Mouse (Mus musculus) midbrain, postnatal 0 days (tissue): Measurements from ENCODE around the gene Saxo2. TPM values are rescaled to one million over a fixed set of nuclear protein-coding genes. Genes with fewer than 3 reads are reported as not detected.

Experiments used
- ATAC-seq: fragments of 200-750 bp; cut with Nextera tagmentation; 2 replicates; pipeline ENCODE4 v1.8.0; 2017; ENCODE audit warnings: moderate number of reproducible peaks, mild to moderate bottlenecking, moderate TSS enrichment, moderate library complexity; ENCODE audit not compliant: low FRiP score
- DNase-seq: peaks from one replicate; pipeline ENCODE4 v3.0.0-alpha.2; 2015; ENCODE audit warnings: low spot score
- H3K27ac ChIP-seq: fragments of 300-500 bp; sonication (generic); 2 replicates; pipeline ENCODE4 v1.5.1; 2014; ENCODE audit warnings: low read depth, mild to moderate bottlenecking, low read length, mixed read lengths
- H3K27me3 ChIP-seq: fragments of 300-500 bp; sonication (generic); 2 replicates; pipeline ENCODE4 v1.6.1; 2014; ENCODE audit warnings: low read length, control low read depth, mixed read lengths; ENCODE audit not compliant: insufficient read depth
- H3K36me3 ChIP-seq: fragments of 300-500 bp; sonication (generic); 2 replicates; pipeline ENCODE4 v1.6.1; 2014; ENCODE audit warnings: low read length, control low read depth, mixed read lengths; ENCODE audit not compliant: insufficient read depth
- H3K4me1 ChIP-seq: fragments of 300-500 bp; sonication (generic); 2 replicates; pipeline ENCODE4 v1.6.1; 2014; ENCODE audit warnings: mild to moderate bottlenecking, control low read depth, antibody characterized with exemption, low read length, mixed read lengths; ENCODE audit not compliant: insufficient read depth
- H3K4me2 ChIP-seq: fragments of 300-500 bp; sonication (generic); 2 replicates; pipeline ENCODE4 v1.6.1; 2014; ENCODE audit warnings: low read depth, mild to moderate bottlenecking, low read length, mixed read lengths; ENCODE audit not compliant: poor library complexity, severe bottlenecking
- H3K4me3 ChIP-seq: fragments of 300-500 bp; sonication (generic); 2 replicates; pipeline ENCODE4 v1.5.1; 2014; ENCODE audit warnings: low read depth, mild to moderate bottlenecking, low read length, moderate library complexity
- H3K9ac ChIP-seq: fragments of 300-500 bp; sonication (generic); replicated peaks from 2 replicates; pipeline ENCODE4 v1.6.1; 2014; ENCODE audit warnings: mild to moderate bottlenecking, low read length, moderate library complexity, mixed read lengths; ENCODE audit not compliant: poor library complexity, severe bottlenecking
- H3K9me3 ChIP-seq: fragments of 300-500 bp; sonication (generic); 2 replicates; pipeline ENCODE4 v1.6.1; 2016; ENCODE audit warnings: low read length, control low read depth
- CTCF ChIP-seq: IDR thresholded peaks from 2 replicates; pipeline ENCODE4 v1.5.1; 2016; ENCODE audit warnings: antibody characterized with exemption, mild to moderate bottlenecking
- WGBS: fragments of 180-500 bp; shearing (Covaris S2); extraction: QIAGEN DNeasy Blood & Tissue Kit; methylation state at CpG from one replicate; pipeline ENCODE4 v1.1.7; 2014; 5-methylcytosine and 5-hydroxymethylcytosine counted together
- polyA plus RNA-seq: library from polyadenylated mRNA; unstranded; fragments of >200 nt; fragmentation: Nextera tagmentation; extraction: Ambion mirVana; gene quantifications from 2 replicates; pipeline ENCODE4 v1.2.1, GENCODE M21; 2015
- total RNA-seq: library from RNA; depleted of rRNA; stranded (reverse); fragments of >200 nt; gene quantifications from 2 replicates; pipeline ENCODE4 v1.2.3, GENCODE M21; 2014

Saxo2 gene
- total and polyA plus RNA-seq, 2 experiments from 2014 or later = 28.9 to 42.2 TPM

- peaks cover 29% of the 10 kb centered on the region for H3K36me3 ChIP-seq
- WGBS = 94% methylated on average over 5 of the region's 5 CpGs
- no peak overlapping the region for H3K4me2 ChIP-seq
- no peak for DNase-seq
- no peak for ATAC-seq
- no peak overlapping the region for H3K27ac ChIP-seq
- no peak overlapping the region for H3K4me3 ChIP-seq
- TF ChIP-seq CTCF = no peak
- no peaks in the 10 kb centered on the region for H3K4me1 ChIP-seq
- H3K9ac ChIP-seq = no peak overlapping the region
- H3K27me3 ChIP-seq = no peaks in the 10 kb centered on the region
- H3K9me3 ChIP-seq = no peaks in the 10 kb centered on the region
These were observed 27.7 kb upstream of the Saxo2 start for GRCm38 (mm10) chr7:82676001-82676400.

GRCm38 (mm10) chr7:82664604-82665003, 16.3 kb upstream of the Saxo2 start:
- ATAC-seq = no peak
- WGBS = 97% methylated on average over 3 of the region's 3 CpGs
- H3K4me1 ChIP-seq = no peaks in the 10 kb centered on the region
- H3K27ac ChIP-seq = no peak overlapping the region
- no peak overlapping the region for H3K4me2 ChIP-seq
- no peaks in the 10 kb centered on the region for H3K27me3 ChIP-seq
- no peak for TF ChIP-seq CTCF
- no peaks in the 10 kb centered on the region for H3K9me3 ChIP-seq
- H3K9ac ChIP-seq = no peak overlapping the region
- peaks cover 29% of the 10 kb centered on the region for H3K36me3 ChIP-seq
- H3K4me3 ChIP-seq = no peak overlapping the region
- DNase-seq = no peak

GRCm38 (mm10) chr7:82649081-82649445, 735 bp upstream of the Saxo2 start:
- H3K9ac ChIP-seq = peak overlapping the region; percentile 69
- TF ChIP-seq CTCF = no peak
- WGBS = 22% methylated on average over 6 of the region's 6 CpGs
- peaks cover 6% of the 10 kb centered on the region; the same call in 1 of the 2 replicates for H3K36me3 ChIP-seq
- no peaks in the 10 kb centered on the region; the same call in 1 of the 2 replicates for H3K4me1 ChIP-seq
- H3K27ac ChIP-seq = no peak overlapping the region
- DNase-seq (no peak), ATAC-seq (no peak; the same call in 1 of the 2 replicates)
- H3K27me3 ChIP-seq = no peaks in the 10 kb centered on the region
- H3K4me3 ChIP-seq = peak overlapping the region; percentile 72
- no peaks in the 10 kb centered on the region for H3K9me3 ChIP-seq
- H3K4me2 ChIP-seq = peak overlapping the region; percentile 64

- TF ChIP-seq CTCF = no peak
- Histone ChIP-seq H3K4me2 (peak overlapping the region; percentile 64), H3K4me3 (peak overlapping the region; percentile 72), H3K36me3 (peaks cover 6% of the 10 kb centered on the region; the same call in 1 of the 2 replicates), H3K4me1 (no peaks in the 10 kb centered on the region; the same call in 1 of the 2 replicates), H3K9ac (peak overlapping the region; percentile 69; the same call in 1 of the 2 replicates), H3K9me3 (no peaks in the 10 kb centered on the region), H3K27ac (no peak overlapping the region), H3K27me3 (no peaks in the 10 kb centered on the region)
- WGBS = 26% methylated on average over 4 of the region's 4 CpGs
- ATAC-seq (peak; percentile 60), DNase-seq (no peak)
These were observed 419 bp downstream of the Saxo2 start for GRCm38 (mm10) chr7:82647909-82648308.

GRCm38 (mm10) chr7:82647183-82647582, 1.1 kb downstream of the Saxo2 start:
- no peak overlapping the region for H3K4me3 ChIP-seq
- no peaks in the 10 kb centered on the region for H3K9me3 ChIP-seq
- 88% methylated on average over 3 of the region's 3 CpGs for WGBS
- no peak overlapping the region for H3K4me2 ChIP-seq
- H3K9ac ChIP-seq = no peak overlapping the region
- peaks cover 5% of the 10 kb centered on the region; the same call in 1 of the 2 replicates for H3K36me3 ChIP-seq
- TF ChIP-seq CTCF = no peak
- H3K27me3 ChIP-seq = no peaks in the 10 kb centered on the region
- H3K27ac ChIP-seq = no peak overlapping the region
- no peaks in the 10 kb centered on the region; the same call in 1 of the 2 replicates for H3K4me1 ChIP-seq
- DNase-seq = no peak
- no peak for ATAC-seq

- H3K4me3 ChIP-seq = no peak overlapping the region
- H3K27ac ChIP-seq = no peak overlapping the region
- H3K27me3 ChIP-seq = no peaks in the 10 kb centered on the region
- TF ChIP-seq CTCF = no peak
- 27% methylated on average over 7 of the region's 7 CpGs for WGBS
- no peak for DNase-seq
- H3K9ac ChIP-seq = no peak overlapping the region
- no peaks in the 10 kb centered on the region for H3K4me1 ChIP-seq
- no peak overlapping the region for H3K4me2 ChIP-seq
- no peaks in the 10 kb centered on the region for H3K36me3 ChIP-seq
- no peak for ATAC-seq
- 0 out of 2 replicates have a peak, but pooled peaks cover 4% of the 10 kb centered on the region for H3K9me3 ChIP-seq
These were observed 23.0 kb downstream of the Saxo2 start for GRCm38 (mm10) chr7:82625342-82625741.
